Mouse (Mus musculus) small intestine, adult 2 months (tissue): ENCODE data around the gene Lce1a2. TPM values are rescaled to one million over a fixed set of nuclear protein-coding genes. Genes with fewer than 3 reads are reported as not detected.
"Not testable (repeated sequence)": the region's sequence is repeated elsewhere in the genome, so short reads cannot be mapped to it uniquely, and the experiment has no call there.

Source experiments
- H3K27ac ChIP-seq: fragments of 200-500 bp; 2 replicates; pipeline ENCODE4 v1.5.1; 2012; ENCODE audit warnings: low read depth, low read length, control low read depth, inconsistent platforms; ENCODE audit not compliant: insufficient read depth
- H3K27me3 ChIP-seq: fragments of 200-500 bp; 2 replicates; pipeline ENCODE4 v1.6.1; 2012; ENCODE audit warnings: mild to moderate bottlenecking, moderate library complexity, low read length, inconsistent platforms; ENCODE audit not compliant: control insufficient read depth, insufficient read depth
- H3K36me3 ChIP-seq: fragments of 200-500 bp; 2 replicates; pipeline ENCODE4 v1.6.1; 2012; ENCODE audit warnings: mild to moderate bottlenecking, low read length, control low read depth, inconsistent platforms; ENCODE audit not compliant: control insufficient read depth, insufficient read depth
- H3K4me1 ChIP-seq: fragments of 200-500 bp; 2 replicates; pipeline ENCODE4 v1.6.1; 2012; ENCODE audit warnings: low read length, inconsistent platforms, mixed read lengths; ENCODE audit not compliant: control insufficient read depth, insufficient read depth, insufficient read length
- H3K4me3 ChIP-seq: fragments of 200-500 bp; 2 replicates; pipeline ENCODE4 v1.5.1; 2012; ENCODE audit warnings: low read depth, mild to moderate bottlenecking, control low read depth, inconsistent platforms, low read length, moderate library complexity
- CTCF ChIP-seq: fragments of 200-500 bp; IDR thresholded peaks from 2 replicates; pipeline ENCODE4 v1.5.1; 2012; ENCODE audit warnings: low read depth, mild to moderate bottlenecking, control low read depth, inconsistent platforms, low read length, moderate library complexity, mixed read lengths; ENCODE audit not compliant: insufficient replicate concordance, insufficient read length; ENCODE audit errors: extremely low read depth
- POLR2A ChIP-seq: fragments of 200-500 bp; IDR thresholded peaks from 2 replicates; pipeline ENCODE4 v1.6.1; 2012; ENCODE audit warnings: low read depth, mild to moderate bottlenecking, control low read depth, inconsistent platforms, low read length, moderate library complexity
- WGBS: fragments of 180-500 bp; shearing (Covaris S2); methylation state at CpG from one replicate; pipeline ENCODE4 v1.1.7; 2018; 5-methylcytosine and 5-hydroxymethylcytosine counted together
- polyA plus RNA-seq: library from polyadenylated mRNA; depleted of rRNA; stranded (reverse); fragments of >200 nt; gene quantifications from 2 replicates; pipeline ENCODE4 v1.2.3, GENCODE M21; 2012; rRNA removed

The Lce1a2 gene
- polyA plus RNA-seq: not detected in 2 replicates

DNA sequence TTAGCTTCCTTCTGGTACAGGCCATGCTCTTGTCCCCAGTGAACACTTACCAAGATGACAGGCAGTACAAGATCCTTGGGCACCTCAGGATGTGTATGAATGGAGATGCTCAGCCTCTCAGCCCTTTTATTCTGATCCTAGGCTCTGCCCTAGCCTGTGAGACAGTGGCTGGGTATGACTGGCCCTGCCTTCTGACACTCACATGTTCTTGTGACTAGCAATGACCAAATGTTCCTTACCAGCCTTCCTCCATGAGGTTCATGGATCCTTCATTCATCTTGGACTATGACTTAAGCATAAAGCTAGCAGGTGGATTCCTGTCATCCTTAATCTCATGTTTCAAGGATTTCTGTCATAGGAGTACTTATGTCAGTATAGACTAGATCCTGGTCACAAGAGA, at the start of gene Lce1a2:
Gene Lce1a2 (minus strand): TSS at position 101 of the 400 bp plus-strand sequence.
- H3K36me3 ChIP-seq: no peaks in the 10 kb centered on the region
- H3K4me1 ChIP-seq: no peaks in the 10 kb centered on the region
- TF ChIP-seq POLR2A (no peak), CTCF (no peak)
- no peak within 1 kb of the TSS for H3K27ac ChIP-seq
- H3K27me3 ChIP-seq: no peaks in the 10 kb centered on the region
- H3K4me3 ChIP-seq: no peak within 1 kb of the TSS

- Histone ChIP-seq H3K4me3 (no peak overlapping the region), H3K27me3 (no peaks in the 10 kb centered on the region), H3K4me1 (no peaks in the 10 kb centered on the region), H3K36me3 (no peaks in the 10 kb centered on the region), H3K27ac (no peak overlapping the region)
- TF ChIP-seq CTCF (no peak), POLR2A (no peak)
Observed at GRCm38 (mm10) chr3:92715122-92715521, 45.0 kb upstream of the Lce1a2 start.

DNA sequence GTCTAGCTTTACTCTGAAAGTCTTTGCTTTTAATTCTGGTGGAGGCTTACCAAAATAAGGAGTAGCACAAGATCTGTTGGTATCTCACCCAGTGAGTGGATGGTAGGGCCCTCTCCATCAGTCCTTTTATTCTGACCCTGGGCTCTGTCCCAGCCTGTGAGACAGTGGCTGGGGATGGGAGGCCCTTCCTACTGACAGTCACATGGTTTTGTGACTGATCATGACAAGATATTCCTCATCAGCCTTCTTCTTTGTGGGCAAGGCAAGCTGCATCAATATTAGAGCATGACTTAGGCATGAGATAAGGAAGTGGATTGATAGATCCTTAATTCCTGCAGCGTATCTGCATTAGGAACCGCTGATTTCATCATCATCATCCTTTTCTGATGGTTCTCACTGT, 38.9 kb upstream of the Lce1a2 start, which contains the start of gene Lce1e:
Gene Lce1e (minus strand): TSS at position 101 of the 400 bp plus-strand sequence.
- TF ChIP-seq CTCF (no peak), POLR2A (no peak)
- no peak within 1 kb of the TSS for H3K27ac ChIP-seq
- H3K4me3 ChIP-seq: no peak within 1 kb of the TSS
- H3K27me3 ChIP-seq: no peaks in the 10 kb centered on the region
- no peaks in the 10 kb centered on the region for H3K4me1 ChIP-seq
- no peaks in the 10 kb centered on the region for H3K36me3 ChIP-seq
- 76% methylated on average over 2 of the region's 2 CpGs for whole genome bisulfite sequencing

DNA sequence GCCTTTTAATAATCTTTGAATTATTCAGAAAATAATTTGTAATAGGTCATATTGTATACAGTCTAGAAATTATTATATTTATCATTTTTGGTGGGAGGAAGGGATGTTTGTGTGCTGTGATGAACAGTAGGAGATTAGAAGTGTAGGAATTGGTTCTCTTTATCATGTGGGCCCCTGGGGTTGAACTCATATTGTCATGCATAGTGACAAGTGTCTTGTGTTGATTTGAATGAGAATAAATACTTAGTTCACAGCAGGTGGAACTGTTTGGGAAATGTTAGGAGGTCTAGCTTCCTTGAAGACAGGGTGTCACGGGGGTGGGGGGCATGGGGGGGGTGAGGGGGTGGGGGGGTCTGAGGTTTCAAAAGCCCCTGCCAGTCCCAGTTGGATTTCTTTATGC, 24.5 kb upstream of the Lce1a2 start:
- 16% methylated on average over 1 of the region's 1 CpGs for WGBS
- Histone ChIP-seq H3K36me3 (no peaks in the 10 kb centered on the region), H3K4me3 (no peak overlapping the region), H3K4me1 (no peaks in the 10 kb centered on the region), H3K27ac (no peak overlapping the region), H3K27me3 (no peaks in the 10 kb centered on the region)
- TF ChIP-seq CTCF (no peak), POLR2A (no peak)

DNA sequence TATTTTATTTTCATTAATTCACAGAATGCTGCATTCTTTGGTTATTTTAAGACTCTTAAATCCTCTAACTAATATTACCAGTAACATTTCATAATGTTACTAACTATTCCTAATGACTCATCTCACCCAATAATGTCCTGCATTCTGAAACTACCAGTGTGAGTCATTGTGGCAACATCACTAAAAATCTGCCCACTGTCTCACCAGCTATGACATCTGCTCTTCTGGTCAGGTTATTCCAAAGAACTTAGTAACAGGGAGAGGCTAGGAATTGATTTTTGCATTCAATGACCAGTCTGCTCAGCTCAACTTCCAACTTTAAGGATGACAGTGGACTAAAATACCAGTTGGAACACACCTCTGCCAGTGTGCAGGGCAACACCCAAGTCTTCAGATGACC, 21.6 kb upstream of the Lce1a2 start:
- Histone ChIP-seq H3K27ac (no peak overlapping the region), H3K36me3 (no peaks in the 10 kb centered on the region), H3K4me1 (no peaks in the 10 kb centered on the region), H3K4me3 (no peak overlapping the region), H3K27me3 (no peaks in the 10 kb centered on the region)
- no peak for TF ChIP-seq POLR2A
- no peak for TF ChIP-seq CTCF

- 64% methylated on average over 16 of the region's 16 CpGs for WGBS
- not testable (repeated sequence) for H3K27me3 ChIP-seq, H3K27ac ChIP-seq, H3K36me3 ChIP-seq, H3K4me1 ChIP-seq, H3K4me3 ChIP-seq
Observed at GRCm38 (mm10) chr3:92689154-92689553, 19.0 kb upstream of the Lce1a2 start.

GRCm38 (mm10) chr3:92687110-92687509, 17.0 kb upstream of the Lce1a2 start, which contains the start of gene Lce1d:
Gene Lce1d (minus strand): TSS chr3:92687210.
- H3K4me3 ChIP-seq: no peak within 1 kb of the TSS
- H3K27me3 ChIP-seq: no peaks in the 10 kb centered on the region
- H3K36me3 ChIP-seq: no peaks in the 10 kb centered on the region
- 51% methylated on average over 2 of the region's 2 CpGs for WGBS
- H3K4me1 ChIP-seq: no peaks in the 10 kb centered on the region
- TF ChIP-seq POLR2A (no peak), CTCF (no peak)
- H3K27ac ChIP-seq: no peak within 1 kb of the TSS

- H3K27ac ChIP-seq: no peak within 1 kb of the TSS
- no peaks in the 10 kb centered on the region for H3K4me1 ChIP-seq
- no peak for TF ChIP-seq CTCF
- TF ChIP-seq POLR2A: no peak
- no peak within 1 kb of the TSS for H3K4me3 ChIP-seq
- no peaks in the 10 kb centered on the region for H3K27me3 ChIP-seq
- WGBS: 84% methylated on average over 4 of the region's 4 CpGs
- no peaks in the 10 kb centered on the region for H3K36me3 ChIP-seq
Observed at GRCm38 (mm10) chr3:92678947-92679346, 8.8 kb upstream of the Lce1a2 start, which contains the start of gene Lce1c. Gene Lce1c (plus strand): TSS chr3:92679247.
